Mouse (Mus musculus): Measurements from ENCODE around the gene Carm1.

GRCm38 (mm10) chr9:21625342-21626339 is 78.9 kb downstream of the Carm1 start:
- no peak for TF ChIP-seq EP300 (IDR thresholded peaks at IDR 0.05)
- TF ChIP-seq CTCF (IDR thresholded peaks at IDR 0.05), result no peak
